Mouse (Mus musculus): ENCODE data around the gene Tdrd5. TPM values are rescaled to one million over a fixed set of nuclear protein-coding genes. Genes with fewer than 3 reads are reported as not detected.
"Not testable (repeated sequence)": the region's sequence is repeated elsewhere in the genome, so short reads cannot be mapped to it uniquely, and the experiment has no call there.

The Tdrd5 gene
- total RNA-seq (2021) = 1 to 10 TPM; 6.2 to 6.8 TPM
- long read RNA-seq, experiment 1, partial matches to known transcripts = 1 of 5 reads
- long read RNA-seq, experiment 1, other reads (novel, unspliced or antisense) = 2 of 5 reads
- long read RNA-seq, experiment 2, partial matches to known transcripts = 0 of 3 reads
- long read RNA-seq, experiment 2, other reads (novel, unspliced or antisense) = 1 of 3 reads

- DNase-seq (ENCODE audit: low spot score in 2 of 2) = peak; percentile 33 to 37
Measured at GRCm38 (mm10) chr1:156302911-156303749, at the start of gene Tdrd5. Gene Tdrd5 (minus strand): TSS chr1:156303664.

DNA sequence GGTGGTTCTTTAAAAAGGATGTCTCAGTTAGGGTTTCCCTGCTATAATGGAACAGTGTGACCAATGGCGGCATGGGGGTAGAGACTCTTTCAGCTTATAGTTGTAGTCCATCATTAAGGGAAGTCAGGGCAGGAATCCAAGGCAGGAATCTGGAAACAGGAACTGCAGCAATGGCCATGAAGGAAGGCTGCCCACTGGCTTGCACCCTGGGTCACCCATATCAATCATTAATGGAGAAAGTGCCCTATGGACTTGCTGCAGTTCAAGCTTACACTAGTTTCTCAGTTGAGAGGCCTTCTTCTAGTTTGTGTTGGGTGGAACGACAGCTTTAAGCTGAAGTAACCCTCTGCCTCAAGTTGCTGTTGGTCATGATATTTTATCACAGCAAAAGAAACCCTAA lies 49.0 kb upstream of the Tdrd5 start:
- no peak for DNase-seq (ENCODE audit: low spot score in 2 of 2)

GRCm38 (mm10) chr1:156350441-156350840 lies 47.0 kb upstream of the Tdrd5 start:
- DNase-seq (ENCODE audit: low spot score in 2 of 2) = no peak

DNA sequence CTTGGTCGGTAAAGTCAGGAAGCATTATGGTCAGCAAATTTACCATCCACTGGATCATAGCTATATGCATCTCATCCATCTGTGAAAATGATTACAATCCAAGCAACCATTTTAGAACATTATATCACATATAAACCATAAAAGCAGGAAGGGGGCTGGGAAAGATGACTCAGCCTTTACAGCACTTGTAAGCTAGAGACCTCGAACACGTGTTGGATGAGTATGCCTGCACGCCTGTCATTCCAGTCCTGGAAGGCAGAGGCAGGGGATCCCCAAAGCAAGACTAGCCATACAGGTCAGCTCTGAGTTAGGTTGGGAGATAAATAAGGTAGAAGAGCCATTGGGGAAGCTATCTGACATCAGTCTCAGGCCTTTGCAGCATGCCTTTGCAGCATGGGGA lies 45.6 kb upstream of the Tdrd5 start:
- no peak for DNase-seq (ENCODE audit: low spot score in 2 of 2)

GRCm38 (mm10) chr1:156345633-156346032 lies 42.2 kb upstream of the Tdrd5 start:
- DNase-seq (ENCODE audit: low spot score in 2 of 2) = no peak

DNA sequence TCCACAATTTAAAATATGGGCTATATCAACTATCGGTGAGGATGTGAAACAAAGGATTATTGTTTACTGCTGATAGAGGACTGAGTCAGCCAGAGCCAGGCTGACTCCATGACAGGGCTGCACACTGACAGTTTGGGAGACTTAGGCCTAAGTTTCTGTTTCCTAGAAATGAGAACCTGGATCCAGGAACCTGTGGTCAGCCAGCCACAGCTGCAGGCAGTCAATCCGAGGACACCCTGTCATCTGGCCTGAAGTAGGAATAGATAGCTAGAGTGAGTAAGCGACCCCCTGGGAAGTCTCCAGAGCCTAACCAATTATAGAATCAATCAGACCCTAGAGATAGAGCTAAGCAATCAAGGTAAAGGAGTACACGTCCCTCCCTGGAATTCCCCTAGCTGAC lies 41.0 kb upstream of the Tdrd5 start:
- no peak for DNase-seq (ENCODE audit: low spot score in 2 of 2)

DNA sequence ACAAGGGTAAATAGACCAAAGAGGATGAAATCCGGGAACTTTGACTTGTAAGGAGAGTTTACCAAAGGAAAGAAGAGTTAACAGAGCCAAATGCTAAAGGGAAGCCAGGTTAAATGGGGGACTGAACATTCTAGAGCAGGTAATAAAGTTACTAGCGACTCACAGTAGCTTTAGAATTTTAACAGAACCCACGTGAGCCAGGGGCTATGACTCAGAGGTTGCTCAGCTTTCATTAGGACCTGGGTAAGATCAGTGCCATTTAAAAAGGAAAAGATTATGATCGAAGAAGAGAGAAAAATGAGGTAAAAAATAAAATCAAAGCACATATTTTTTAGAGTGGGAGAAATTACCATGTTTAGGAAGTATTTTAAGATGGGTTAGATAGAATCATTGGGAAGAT lies 37.4 kb upstream of the Tdrd5 start:
- DNase-seq (ENCODE audit: low spot score in 2 of 2) = no peak

GRCm38 (mm10) chr1:156323126-156323525 lies 19.7 kb upstream of the Tdrd5 start:
- no peak for DNase-seq (ENCODE audit: low spot score in 2 of 2)

GRCm38 (mm10) chr1:156310630-156311029 lies 7.2 kb upstream of the Tdrd5 start, which contains the start of gene Nphs2:
Gene Nphs2 (plus strand): TSS chr1:156310727.
- DNase-seq (ENCODE audit: low spot score in 2 of 2) = no peak

DNA sequence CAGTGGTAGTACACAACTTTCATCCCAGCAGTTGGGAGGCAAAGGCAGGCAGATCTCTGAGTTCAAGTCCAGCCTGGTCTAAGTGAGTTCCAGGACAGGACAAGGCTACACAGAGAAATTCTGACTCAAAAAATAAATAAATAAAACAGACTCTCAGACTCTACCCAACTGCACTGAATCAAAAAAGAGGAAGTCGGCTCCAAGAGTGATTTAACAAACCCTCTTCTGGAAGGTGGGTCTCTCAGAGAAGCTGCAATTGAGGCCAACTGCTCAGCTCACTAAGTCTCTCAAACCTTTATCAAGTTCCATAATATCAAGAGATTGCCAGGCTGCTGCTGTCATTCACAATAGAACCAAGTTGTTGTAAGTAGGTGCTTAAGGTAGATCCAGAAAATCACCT lies 5.1 kb upstream of the Tdrd5 start:
- DNase-seq (ENCODE audit: low spot score in 2 of 2) = no peak

- DNase-seq (ENCODE audit: low spot score in 2 of 2) = no peak
Measured at GRCm38 (mm10) chr1:156290016-156290415, 13.4 kb downstream of the Tdrd5 start.

DNA sequence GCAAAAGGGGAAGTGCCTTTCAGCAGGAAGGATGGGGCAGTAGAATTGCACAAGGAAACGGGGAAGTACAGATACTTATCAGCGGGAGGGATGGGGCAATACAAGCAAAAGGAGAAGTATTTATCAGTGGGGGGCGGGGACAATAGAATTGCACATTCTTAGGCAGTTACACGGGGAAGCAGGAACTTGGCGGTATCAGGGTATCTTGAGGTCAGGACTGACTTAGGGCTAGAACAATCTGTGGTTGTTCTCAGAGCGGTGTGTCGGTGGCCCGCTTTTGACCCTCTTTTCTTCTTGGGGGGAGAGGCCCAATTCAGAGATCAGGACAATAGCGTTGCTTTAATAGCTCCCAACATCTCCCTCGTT lies 14.3 kb downstream of the Tdrd5 start:
- DNase-seq (ENCODE audit: low spot score in 2 of 2) = not testable (repeated sequence)

DNA sequence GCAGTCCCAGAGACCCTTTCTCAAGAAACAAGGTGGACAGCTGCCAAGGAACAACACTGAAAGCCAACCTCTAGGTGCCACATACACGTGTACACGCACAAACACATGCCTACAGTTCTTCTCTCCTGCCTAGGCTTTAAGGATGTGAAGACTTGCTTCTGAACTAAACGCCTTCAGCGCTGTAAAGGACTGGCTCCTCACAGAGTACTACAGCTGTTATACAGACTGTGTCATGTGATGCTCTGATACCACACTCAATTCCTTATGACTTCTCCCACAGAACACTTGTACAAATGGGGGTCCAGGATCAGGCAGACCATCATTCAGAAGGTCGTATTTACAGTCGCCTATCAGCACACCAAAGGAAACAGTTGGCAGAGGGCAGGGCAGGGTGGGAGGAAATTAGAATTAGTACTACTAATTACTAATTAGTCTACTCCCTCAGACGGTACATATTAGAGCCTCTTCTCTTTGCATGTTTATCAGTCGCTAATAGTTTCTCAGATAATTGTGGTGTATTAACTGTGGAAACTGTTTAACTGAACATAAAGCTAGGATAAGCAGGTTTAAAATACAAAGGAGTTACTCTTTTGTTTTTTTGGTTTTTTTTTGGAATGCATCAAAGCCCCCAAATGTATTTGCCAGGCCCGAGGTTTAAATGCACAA lies 14.8 kb downstream of the Tdrd5 start:
- no peak for DNase-seq (ENCODE audit: low spot score in 2 of 2)

DNA sequence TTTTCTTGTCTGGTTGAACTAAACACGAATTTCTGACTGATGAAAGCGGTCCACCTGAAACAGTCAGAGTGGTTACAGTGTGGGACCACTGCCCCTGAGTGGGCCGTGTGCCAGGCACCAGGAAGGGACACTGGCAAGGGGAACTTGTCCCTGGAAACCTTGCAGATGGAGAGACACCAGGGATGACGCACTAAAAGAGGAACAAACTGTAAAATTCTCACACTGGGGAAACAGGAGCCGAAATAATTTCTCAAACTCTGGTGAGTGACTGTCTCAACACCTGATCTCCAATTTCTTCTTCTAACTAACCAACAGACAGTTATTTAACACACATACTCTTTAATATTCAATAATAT lies 17.9 kb downstream of the Tdrd5 start:
- no peak for DNase-seq (ENCODE audit: low spot score in 2 of 2)

- peak in 1 of 2 experiments; percentile 59 for DNase-seq (ENCODE audit: low spot score in 2 of 2)
Measured at GRCm38 (mm10) chr1:156284851-156285540, 18.5 kb downstream of the Tdrd5 start.

GRCm38 (mm10) chr1:156284207-156284606 lies 19.3 kb downstream of the Tdrd5 start:
- no peak for DNase-seq (ENCODE audit: low spot score in 2 of 2)

DNA sequence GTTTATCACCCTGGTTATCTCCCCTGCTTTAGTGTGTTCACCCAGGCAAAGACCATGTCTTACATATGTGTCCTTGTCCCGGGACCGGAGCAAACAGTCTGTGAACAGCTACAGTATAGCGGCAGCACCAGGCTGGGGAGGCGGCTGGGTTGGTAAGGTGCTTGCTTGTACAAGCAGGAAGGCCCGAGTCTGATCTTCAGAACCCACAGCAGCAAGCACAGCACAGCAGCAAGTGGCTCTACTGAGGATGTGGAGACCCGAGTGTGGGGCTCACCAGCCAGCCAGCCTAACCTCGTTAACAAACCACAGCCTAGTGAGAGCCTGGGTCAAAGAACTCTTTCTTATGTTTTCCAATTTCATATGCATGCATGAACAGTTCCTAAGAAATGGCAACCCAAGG lies 23.3 kb downstream of the Tdrd5 start:
- DNase-seq (ENCODE audit: low spot score in 2 of 2) = no peak

DNA sequence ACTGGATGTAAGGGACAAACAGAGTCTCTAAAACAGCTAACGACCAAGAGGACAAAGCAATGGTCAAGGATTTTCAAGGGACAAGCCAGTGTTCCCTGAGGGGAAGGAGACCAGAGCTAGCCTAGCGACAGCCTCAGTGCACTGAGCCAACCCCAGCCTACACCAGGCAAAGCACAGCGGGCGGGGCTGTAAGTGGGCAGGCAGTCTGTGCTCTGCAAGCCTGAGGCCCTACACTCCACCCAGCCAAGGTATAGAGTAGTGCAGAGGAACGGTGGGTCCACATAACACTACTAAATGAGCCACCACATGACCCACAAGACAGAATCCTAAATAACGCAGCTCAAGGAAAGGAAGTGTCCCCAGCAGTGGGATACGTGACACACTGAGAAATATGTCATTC lies 29.8 kb downstream of the Tdrd5 start:
- no peak for DNase-seq (ENCODE audit: low spot score in 2 of 2)

DNA sequence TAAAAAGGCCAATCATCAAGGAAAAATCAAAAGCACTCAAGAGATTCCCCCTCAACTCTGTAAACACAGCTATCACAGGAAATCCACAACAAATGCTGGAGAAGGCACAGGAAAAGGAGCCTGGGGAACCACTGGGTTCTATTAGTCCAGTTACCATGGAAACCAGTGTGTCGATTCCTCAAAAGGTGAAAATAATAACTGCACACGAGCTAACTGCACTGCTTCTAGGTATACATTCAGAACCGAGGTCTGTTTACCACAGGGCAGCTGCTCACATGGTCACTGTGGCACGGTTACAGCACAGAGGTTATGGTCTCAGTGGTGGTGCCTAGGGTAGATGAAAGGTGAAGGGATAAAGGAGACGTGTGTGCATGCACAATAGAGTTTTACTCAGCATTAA lies 31.8 kb downstream of the Tdrd5 start:
- DNase-seq (ENCODE audit: low spot score in 2 of 2) = no peak

GRCm38 (mm10) chr1:156270471-156270870 lies 33.0 kb downstream of the Tdrd5 start:
- no peak for DNase-seq (ENCODE audit: low spot score in 2 of 2)

- DNase-seq (ENCODE audit: low spot score in 2 of 2) = not testable (repeated sequence)
Measured at GRCm38 (mm10) chr1:156268546-156268945, 34.9 kb downstream of the Tdrd5 start.

- no peak for DNase-seq (ENCODE audit: low spot score in 2 of 2)
Measured at GRCm38 (mm10) chr1:156263946-156264345, 39.5 kb downstream of the Tdrd5 start.
